Mouse (Mus musculus) hindbrain, embryonic 13.5 days (tissue): Measurements from ENCODE around the gene Wdr61. TPM values are rescaled to one million over a fixed set of nuclear protein-coding genes. Genes with fewer than 3 reads are reported as not detected.

Experiments used
- ATAC-seq: fragments of 200-750 bp; cut with Nextera tagmentation; 2 replicates; pipeline ENCODE4 v1.8.0; 2017; ENCODE audit warnings: moderate TSS enrichment; ENCODE audit not compliant: low FRiP score
- H3K27ac ChIP-seq: fragments of 300-500 bp; sonication (generic); 2 replicates; pipeline ENCODE4 v1.5.1; 2015; ENCODE audit warnings: inconsistent platforms, mild to moderate bottlenecking, moderate library complexity
- H3K27me3 ChIP-seq: fragments of 300-500 bp; sonication (generic); 2 replicates; pipeline ENCODE4 v1.6.1; 2015; ENCODE audit warnings: mild to moderate bottlenecking, inconsistent platforms
- H3K36me3 ChIP-seq: fragments of 300-500 bp; sonication (generic); 2 replicates; pipeline ENCODE4 v1.6.1; 2015; ENCODE audit warnings: mild to moderate bottlenecking, inconsistent platforms
- H3K4me1 ChIP-seq: fragments of 300-500 bp; sonication (generic); replicated peaks from 2 replicates; pipeline ENCODE4 v1.6.1; 2015; ENCODE audit warnings: inconsistent platforms
- H3K4me2 ChIP-seq: fragments of 300-500 bp; sonication (generic); 2 replicates; pipeline ENCODE4 v1.6.1; 2015; ENCODE audit warnings: inconsistent platforms, mild to moderate bottlenecking, moderate library complexity
- H3K4me3 ChIP-seq: fragments of 300-500 bp; sonication (generic); 2 replicates; pipeline ENCODE4 v1.5.1; 2015; ENCODE audit warnings: mild to moderate bottlenecking, inconsistent platforms
- H3K9ac ChIP-seq: fragments of 300-500 bp; sonication (generic); 2 replicates; pipeline ENCODE4 v1.6.1; 2015; ENCODE audit warnings: mild to moderate bottlenecking, inconsistent platforms
- H3K9me3 ChIP-seq: fragments of 300-500 bp; sonication (generic); 2 replicates; pipeline ENCODE4 v1.6.1; 2016; ENCODE audit warnings: inconsistent platforms
- WGBS: fragments of 180-500 bp; shearing (Covaris S2); methylation state at CpG from one replicate; pipeline ENCODE4 v1.1.7; 2015; 5-methylcytosine and 5-hydroxymethylcytosine counted together
- polyA plus RNA-seq: library from polyadenylated mRNA; unstranded; fragments of >200 nt; fragmentation: Nextera tagmentation; extraction: Ambion mirVana; gene quantifications from 2 replicates; pipeline ENCODE4 v1.2.1, GENCODE M21; 2015

The Wdr61 gene
- polyA plus RNA-seq, 1 experiment from 2014 or later, result 112 TPM

GRCm38 (mm10) chr9:54752201-54752943, 18.1 kb upstream of the Wdr61 start:
- H3K4me1 ChIP-seq, result peaks cover 49% of the 10 kb centered on the region
- 0 out of 2 replicates have a peak, but pooled peaks cover 3% of the 10 kb centered on the region for H3K9me3 ChIP-seq
- H3K27me3 ChIP-seq, result peaks cover 6% of the 10 kb centered on the region; the same call in 1 of the 2 replicates
- peak overlapping the region; percentile 80 for H3K27ac ChIP-seq
- H3K4me2 ChIP-seq, result peak overlapping the region; percentile 19
- WGBS, result 9% methylated on average over 21 of the region's 21 CpGs
- peak; percentile 78 for ATAC-seq
- no peaks in the 10 kb centered on the region for H3K36me3 ChIP-seq
- no peak overlapping the region for H3K4me3 ChIP-seq
- H3K9ac ChIP-seq, result no peak overlapping the region

- ATAC-seq, result no peak
- Histone ChIP-seq H3K27ac (peak overlapping the region; percentile 80), H3K9me3 (0 out of 2 replicates have a peak, but pooled peaks cover under 1% of the 10 kb centered on the region), H3K4me2 (no peak overlapping the region), H3K27me3 (peaks cover 6% of the 10 kb centered on the region; the same call in 1 of the 2 replicates), H3K4me1 (peaks cover 49% of the 10 kb centered on the region), H3K9ac (no peak overlapping the region), H3K4me3 (no peak overlapping the region), H3K36me3 (no peaks in the 10 kb centered on the region)
- WGBS, result 62% methylated on average over 2 of the region's 2 CpGs
Measured at GRCm38 (mm10) chr9:54751684-54752083, 17.4 kb upstream of the Wdr61 start.

- ATAC-seq, result no peak
- H3K27me3 ChIP-seq, result peaks cover 3% of the 10 kb centered on the region; the same call in 1 of the 2 replicates
- H3K4me3 ChIP-seq, result no peak overlapping the region
- peaks cover 61% of the 10 kb centered on the region for H3K4me1 ChIP-seq
- 0 out of 2 replicates have a peak overlapping the region, but pooled peaks have one; percentile 30 for H3K27ac ChIP-seq
- no peaks in the 10 kb centered on the region for H3K9me3 ChIP-seq
- no peaks in the 10 kb centered on the region for H3K36me3 ChIP-seq
- H3K9ac ChIP-seq, result no peak overlapping the region
- no peak overlapping the region for H3K4me2 ChIP-seq
- 80% methylated on average over 7 of the region's 7 CpGs for WGBS
Measured at GRCm38 (mm10) chr9:54750215-54750981, 16.1 kb upstream of the Wdr61 start.

- peak; percentile 54 for ATAC-seq
- 0 out of 2 replicates have a peak, but pooled peaks cover 10% of the 10 kb centered on the region for H3K27me3 ChIP-seq
- H3K9ac ChIP-seq, result no peak overlapping the region
- H3K27ac ChIP-seq, result peak overlapping the region; percentile 18; the same call in 1 of the 2 replicates
- H3K4me3 ChIP-seq, result no peak overlapping the region
- WGBS, result 14% methylated on average over 13 of the region's 13 CpGs
- H3K36me3 ChIP-seq, result no peaks in the 10 kb centered on the region
- no peak overlapping the region for H3K4me2 ChIP-seq
- H3K9me3 ChIP-seq, result no peaks in the 10 kb centered on the region
- peaks cover 24% of the 10 kb centered on the region for H3K4me1 ChIP-seq
Measured at GRCm38 (mm10) chr9:54745740-54746370, 11.5 kb upstream of the Wdr61 start.

- Histone ChIP-seq H3K4me3 (no peak overlapping the region), H3K4me2 (no peak overlapping the region), H3K27ac (no peak overlapping the region), H3K9ac (no peak overlapping the region), H3K4me1 (peaks cover 12% of the 10 kb centered on the region), H3K27me3 (0 out of 2 replicates have a peak, but pooled peaks cover 13% of the 10 kb centered on the region), H3K9me3 (no peaks in the 10 kb centered on the region), H3K36me3 (no peaks in the 10 kb centered on the region)
- no peak for ATAC-seq
- WGBS, result 91% methylated on average over 4 of the region's 4 CpGs
Measured at GRCm38 (mm10) chr9:54743891-54744290, 9.6 kb upstream of the Wdr61 start.

GRCm38 (mm10) chr9:54738376-54738775, 4.1 kb upstream of the Wdr61 start:
- Histone ChIP-seq H3K27ac (no peak overlapping the region), H3K36me3 (no peaks in the 10 kb centered on the region), H3K9ac (no peak overlapping the region), H3K4me3 (no peak overlapping the region), H3K27me3 (0 out of 2 replicates have a peak, but pooled peaks cover 9% of the 10 kb centered on the region), H3K9me3 (no peaks in the 10 kb centered on the region), H3K4me1 (peaks cover 15% of the 10 kb centered on the region), H3K4me2 (no peak overlapping the region)
- no peak for ATAC-seq
- 22% methylated on average over 3 of the region's 3 CpGs for WGBS

GRCm38 (mm10) chr9:54736284-54736701, 2.0 kb upstream of the Wdr61 start:
- 15% methylated on average over 9 of the region's 9 CpGs for WGBS
- peaks cover 20% of the 10 kb centered on the region for H3K4me1 ChIP-seq
- ATAC-seq, result no peak; the same call in 1 of the 2 replicates

GRCm38 (mm10) chr9:54734639-54735252, 427 bp upstream of the Wdr61 start:
- 0 out of 2 replicates have a peak, but pooled peaks cover 1% of the 10 kb centered on the region for H3K27me3 ChIP-seq
- peak overlapping the region; percentile 84; the same call in 1 of the 2 replicates for H3K9ac ChIP-seq
- H3K9me3 ChIP-seq, result no peaks in the 10 kb centered on the region
- no peak for ATAC-seq
- no peaks in the 10 kb centered on the region for H3K36me3 ChIP-seq
- H3K4me3 ChIP-seq, result peak overlapping the region; percentile 72
- H3K4me2 ChIP-seq, result peak overlapping the region; percentile 81
- H3K27ac ChIP-seq, result no peak overlapping the region
- H3K4me1 ChIP-seq, result peaks cover 20% of the 10 kb centered on the region
- 24% methylated on average over 11 of the region's 11 CpGs for WGBS

More at GRCm38 (mm10) chr9:54736284-54736701, 2.0 kb upstream of the Wdr61 start:
- Histone ChIP-seq H3K27me3 (0 out of 2 replicates have a peak, but pooled peaks cover 3% of the 10 kb centered on the region), H3K9ac (no peak overlapping the region; the same call in 1 of the 2 replicates), H3K4me2 (no peak overlapping the region), H3K36me3 (no peaks in the 10 kb centered on the region), H3K27ac (no peak overlapping the region), H3K9me3 (no peaks in the 10 kb centered on the region), H3K4me3 (no peak overlapping the region)

- Histone ChIP-seq H3K9me3 (no peaks in the 10 kb centered on the region), H3K4me1 (peaks cover 17% of the 10 kb centered on the region), H3K9ac (no peak overlapping the region), H3K27ac (no peak overlapping the region), H3K36me3 (peaks cover 25% of the 10 kb centered on the region), H3K27me3 (no peaks in the 10 kb centered on the region), H3K4me3 (no peak overlapping the region), H3K4me2 (no peak overlapping the region)
- no peak for ATAC-seq
- 89% methylated on average over 2 of the region's 2 CpGs for WGBS
Measured at GRCm38 (mm10) chr9:54732122-54732521, 2.2 kb downstream of the Wdr61 start.

- no peak overlapping the region for H3K4me3 ChIP-seq
- 85% methylated on average over 5 of the region's 5 CpGs for WGBS
- ATAC-seq, result no peak
- peaks cover 78% of the 10 kb centered on the region for H3K36me3 ChIP-seq
- no peaks in the 10 kb centered on the region for H3K4me1 ChIP-seq
- H3K27ac ChIP-seq, result no peak overlapping the region
- H3K9ac ChIP-seq, result no peak overlapping the region
- no peaks in the 10 kb centered on the region for H3K27me3 ChIP-seq
- H3K9me3 ChIP-seq, result no peaks in the 10 kb centered on the region
- no peak overlapping the region for H3K4me2 ChIP-seq
Measured at GRCm38 (mm10) chr9:54726315-54726714, 8.0 kb downstream of the Wdr61 start.

- H3K4me1 ChIP-seq, result no peaks in the 10 kb centered on the region
- no peak overlapping the region for H3K9ac ChIP-seq
- H3K36me3 ChIP-seq, result peaks cover 89% of the 10 kb centered on the region
- no peak for ATAC-seq
- no peak overlapping the region for H3K27ac ChIP-seq
- no peak overlapping the region for H3K4me3 ChIP-seq
- H3K9me3 ChIP-seq, result no peaks in the 10 kb centered on the region
- 94% methylated on average over 4 of the region's 4 CpGs for WGBS
- H3K4me2 ChIP-seq, result no peak overlapping the region
- H3K27me3 ChIP-seq, result no peaks in the 10 kb centered on the region
Measured at GRCm38 (mm10) chr9:54722596-54722995, 11.7 kb downstream of the Wdr61 start.
